Mouse (Mus musculus) layer of hippocampus, adult 8-10 months (tissue): ENCODE measurements around the gene Hecw2. TPM values are rescaled to one million over a fixed set of nuclear protein-coding genes. Genes with fewer than 3 reads are reported as not detected.

Source experiments
- DNase-seq, 2 experiments: peaks; one replicate each; pipeline ENCODE4 v3.0.0; 2022; ENCODE audit warnings: low spot score in 2 of 2
- total RNA-seq, 4 experiments: library from RNA; stranded (reverse); gene quantifications; 2 replicates each; pipeline ENCODE4 v1.2.4; 2022

Hecw2 gene
- total RNA-seq, 4 experiments from 2014 or later: 25.0 to 35.1 (median 26.9) TPM

DNA sequence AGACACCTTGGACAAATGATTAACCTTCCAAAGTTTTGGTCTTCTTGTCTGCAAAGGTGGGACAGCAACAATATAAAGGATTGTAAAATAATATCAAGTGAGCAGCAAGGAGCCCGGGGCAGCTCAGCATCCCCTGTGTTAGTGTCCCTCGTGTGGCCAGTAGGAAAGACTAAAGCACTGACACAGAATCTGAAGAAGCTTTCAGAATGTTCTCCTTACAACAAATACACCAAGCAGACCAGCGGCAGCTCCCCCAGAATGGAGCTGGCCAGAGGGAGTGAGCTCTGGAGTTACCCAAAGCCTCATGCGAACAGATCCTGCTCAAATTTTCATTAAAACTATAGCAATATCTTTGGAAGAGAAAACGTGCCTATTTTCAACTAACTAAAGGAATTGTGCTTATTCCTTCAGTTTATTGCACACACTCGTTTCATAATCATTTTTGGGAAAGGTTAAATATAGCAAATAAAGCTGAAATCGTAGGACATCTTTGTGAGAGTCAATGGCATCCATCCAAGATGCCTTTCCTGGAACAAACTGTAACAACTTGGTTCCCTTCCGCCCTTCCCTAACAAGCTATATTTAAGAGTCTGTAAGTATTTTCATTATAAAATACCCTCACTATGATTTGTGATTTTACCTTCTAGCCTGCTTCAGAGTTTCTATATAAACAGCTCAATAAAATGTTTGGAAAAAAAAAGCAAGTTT, 208.6 kb downstream of the Hecw2 start:
- DNase-seq: no peak

GRCm38 (mm10) chr1:53978514-53978831, 216.5 kb downstream of the Hecw2 start:
- DNase-seq: no peak

DNA sequence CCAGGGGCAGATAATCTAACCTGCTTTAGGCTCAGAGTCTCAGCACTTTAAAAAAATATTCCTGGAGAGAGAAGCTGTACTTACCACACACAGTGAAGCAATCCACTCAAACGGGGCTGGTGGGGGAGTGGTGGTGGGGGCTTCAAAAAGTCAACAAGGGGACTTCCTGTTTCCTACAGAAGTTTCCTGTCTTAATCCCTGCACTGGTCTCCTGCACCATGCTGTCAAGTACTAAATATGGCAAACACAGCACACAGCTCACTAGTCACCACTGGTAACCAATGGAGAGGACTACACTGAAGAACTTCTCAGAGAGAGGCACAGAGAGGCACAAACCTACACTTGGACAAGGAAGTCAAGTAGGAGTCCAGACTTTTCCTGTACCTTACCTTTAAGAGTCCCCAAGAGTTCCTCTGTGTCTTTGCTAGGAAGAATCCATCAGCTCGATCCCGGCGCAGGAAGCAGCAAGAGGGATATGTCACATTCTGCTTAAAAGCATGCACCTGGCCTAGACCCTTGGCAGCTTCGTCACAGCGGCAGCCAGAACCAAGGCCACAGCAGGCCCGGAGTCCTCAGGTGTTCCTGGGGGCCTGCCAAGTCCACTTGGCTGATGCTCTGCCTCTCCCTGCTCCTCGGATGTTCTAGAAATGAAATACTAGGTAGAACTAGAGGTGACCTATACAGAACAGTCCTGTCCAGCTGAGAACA, 217.0 kb downstream of the Hecw2 start:
- no peak for DNase-seq

DNA sequence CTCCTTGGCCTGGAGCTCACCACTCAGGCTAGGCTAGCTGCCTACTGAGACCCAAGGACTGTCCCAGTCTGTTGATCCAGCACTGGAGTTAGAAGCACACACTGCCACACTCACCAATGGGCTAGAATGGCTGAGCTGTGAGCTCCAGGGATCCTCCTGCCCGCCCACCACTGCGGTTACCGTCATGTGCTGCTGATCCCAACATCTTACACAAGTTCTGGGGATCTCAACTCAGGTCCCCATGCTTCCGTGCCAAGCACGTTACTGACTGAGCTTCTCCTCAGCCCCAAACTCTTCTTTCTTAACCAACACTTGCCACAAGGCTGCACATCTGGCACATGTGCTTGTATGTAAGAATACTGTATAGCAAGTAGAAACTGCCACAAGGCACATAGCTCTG, 218.2 kb downstream of the Hecw2 start:
- DNase-seq: no peak

DNA sequence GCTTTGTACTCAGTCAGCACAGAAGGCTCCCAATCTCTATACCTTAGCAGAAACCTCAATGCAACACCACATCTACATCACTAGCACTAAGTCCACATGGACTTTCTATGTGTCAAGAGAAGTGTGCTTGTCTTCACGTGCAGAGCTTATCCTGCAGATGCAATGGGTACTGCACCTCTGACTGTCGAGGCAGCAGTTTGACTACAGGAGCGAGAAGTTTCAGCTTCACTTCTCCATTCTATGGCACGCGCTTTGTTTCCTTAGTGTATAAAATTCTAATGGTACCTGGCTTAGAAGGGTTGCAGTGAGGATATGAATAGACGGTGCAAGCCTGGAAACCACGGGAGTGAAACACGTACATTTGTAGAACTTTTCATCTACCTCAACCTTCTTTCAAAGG, 218.9 kb downstream of the Hecw2 start:
- DNase-seq: no peak

DNA sequence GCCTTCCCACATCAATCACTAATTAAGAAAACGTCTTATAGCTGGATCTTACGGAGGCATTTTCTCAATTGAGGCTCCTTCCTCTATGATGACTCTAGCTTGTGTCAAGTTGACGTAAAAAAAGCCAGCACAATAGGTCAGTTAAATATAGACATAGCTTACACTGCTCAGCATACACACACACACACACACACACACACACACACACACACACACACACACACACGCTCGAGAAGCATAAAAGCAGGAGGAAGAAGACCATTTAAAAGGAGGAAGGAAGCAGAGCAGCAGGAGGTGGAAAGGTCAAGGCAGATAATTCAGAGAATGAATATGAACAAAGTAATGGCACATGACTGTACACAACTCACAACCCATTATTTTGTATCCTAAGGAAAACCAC, 220.0 kb downstream of the Hecw2 start:
- DNase-seq: no peak

- DNase-seq: peak in 1 of 2 experiments; percentile 26
Observed at GRCm38 (mm10) chr1:53970326-53970977, 224.5 kb downstream of the Hecw2 start.

GRCm38 (mm10) chr1:53952395-53952794, 242.6 kb downstream of the Hecw2 start:
- DNase-seq: peak in 1 of 2 experiments; percentile 30

GRCm38 (mm10) chr1:53945815-53946214, 249.2 kb downstream of the Hecw2 start:
- no peak for DNase-seq

- DNase-seq: no peak
Observed at GRCm38 (mm10) chr1:53942468-53942867, 252.5 kb downstream of the Hecw2 start.

GRCm38 (mm10) chr1:53941528-53941927, 253.4 kb downstream of the Hecw2 start:
- DNase-seq: no peak

DNA sequence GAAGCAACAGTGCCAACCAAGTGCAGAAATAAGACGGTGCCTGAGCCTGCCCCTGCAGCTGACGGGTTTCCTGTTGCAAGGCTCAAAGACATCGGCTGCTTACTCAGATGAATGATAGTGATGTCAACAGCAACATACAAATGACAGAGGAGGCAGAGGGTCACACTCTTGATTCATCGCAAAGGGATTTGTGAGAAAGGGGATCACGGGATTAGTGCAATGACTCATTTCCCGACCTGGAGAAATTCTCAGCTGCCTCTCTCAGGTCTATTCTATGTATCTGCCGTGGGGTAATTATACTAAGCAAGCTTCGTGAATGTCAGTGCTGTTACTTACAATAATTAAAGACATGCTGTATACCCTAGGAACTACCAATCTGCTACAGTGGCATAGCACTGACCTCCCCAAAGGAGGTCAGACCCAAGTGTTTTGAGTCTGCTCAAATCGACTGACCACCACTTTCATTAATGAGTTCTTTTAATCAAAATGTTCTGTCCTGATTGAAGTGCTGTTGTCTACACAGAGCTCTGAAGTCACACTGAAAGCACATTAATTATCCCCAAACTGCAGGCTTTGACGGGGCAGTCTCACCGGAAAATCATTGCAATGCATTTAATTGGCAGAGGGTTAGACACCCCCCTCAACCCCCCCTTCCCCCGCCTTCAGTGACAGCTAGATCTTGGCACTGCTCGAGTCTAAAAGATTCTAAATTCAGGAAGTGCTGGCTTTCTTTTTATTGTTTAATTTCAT, 254.5 kb downstream of the Hecw2 start:
- DNase-seq: no peak

DNA sequence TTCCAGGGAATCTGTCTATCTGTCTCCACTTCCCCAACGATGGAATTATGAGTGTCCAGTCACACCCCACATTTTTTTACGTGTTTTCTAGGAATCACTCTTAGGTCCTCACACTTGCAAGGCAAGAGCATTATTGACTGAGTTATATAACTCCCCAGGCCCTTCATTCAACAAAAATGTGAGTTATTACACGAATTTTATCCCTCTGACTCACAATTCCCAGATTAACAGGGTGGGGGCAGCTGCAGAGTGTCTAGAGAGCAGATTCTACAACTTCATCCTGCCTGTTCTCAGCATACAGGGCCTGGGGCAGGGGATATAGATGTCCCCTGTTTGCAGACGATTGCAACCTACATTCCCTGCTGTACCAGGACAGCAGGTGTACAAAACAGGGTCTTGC, 255.7 kb downstream of the Hecw2 start:
- no peak for DNase-seq

DNA sequence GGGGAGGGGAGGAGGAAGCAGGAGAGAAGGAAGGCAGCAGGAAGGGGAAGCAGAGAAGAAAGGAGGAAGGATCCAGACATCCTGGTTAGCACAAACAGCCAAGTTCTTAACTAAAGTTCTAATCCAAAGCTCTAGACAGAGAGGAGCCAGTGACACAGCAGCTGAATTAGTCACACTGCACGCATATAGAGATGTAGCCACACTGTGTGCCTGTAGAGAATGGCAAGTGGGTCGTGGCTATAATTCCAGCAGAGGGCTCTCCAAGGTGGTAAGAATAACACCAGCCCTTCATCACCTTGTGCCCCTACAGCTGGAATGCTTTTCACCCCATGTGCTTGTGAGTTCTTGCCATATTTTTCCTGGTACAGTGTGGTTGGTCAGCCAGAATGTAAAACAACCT, 261.7 kb downstream of the Hecw2 start:
- DNase-seq: no peak

GRCm38 (mm10) chr1:53931314-53931713, 263.7 kb downstream of the Hecw2 start:
- no peak for DNase-seq

DNA sequence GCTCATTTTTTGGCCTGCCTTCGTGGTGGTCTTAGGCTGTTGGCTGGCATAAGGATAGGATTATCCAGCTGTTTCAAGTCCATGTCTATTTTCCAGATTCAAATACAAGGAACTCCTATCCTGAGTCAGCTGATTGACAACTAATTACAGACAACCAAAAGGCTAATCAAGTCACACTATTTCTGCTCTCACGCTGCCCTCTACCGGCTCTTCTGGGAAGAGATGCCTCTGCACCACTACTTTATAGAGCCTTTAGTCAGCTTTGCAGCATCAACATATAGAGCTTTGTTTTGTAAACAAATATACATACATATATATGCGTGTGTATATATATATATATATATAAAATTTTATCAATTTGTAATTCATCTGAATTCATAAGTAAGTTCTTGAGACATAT, 267.4 kb downstream of the Hecw2 start:
- peak in 1 of 2 experiments; percentile 28 for DNase-seq

GRCm38 (mm10) chr1:53925149-53925901, 269.6 kb downstream of the Hecw2 start:
- DNase-seq: no peak

- DNase-seq: no peak
Observed at GRCm38 (mm10) chr1:53911848-53912247, 283.1 kb downstream of the Hecw2 start.

DNA sequence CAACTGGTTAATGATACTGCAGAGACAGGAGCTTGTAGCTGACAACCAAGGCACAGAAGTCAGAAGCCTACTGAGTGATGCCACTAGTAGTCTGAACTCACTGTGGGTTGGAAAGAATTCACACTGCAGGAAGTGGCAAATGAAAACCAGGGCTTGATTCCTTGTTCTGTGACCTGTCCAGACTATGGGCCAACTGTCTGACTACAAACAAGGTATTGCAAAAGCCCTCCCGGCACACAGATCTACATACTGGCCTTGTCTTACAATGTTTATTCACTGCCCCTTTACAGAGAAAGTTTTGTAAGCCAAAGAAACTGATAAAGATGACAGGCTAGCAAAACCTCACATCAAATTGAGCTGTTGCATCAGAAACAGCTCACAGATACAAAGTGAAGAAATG, 284.7 kb downstream of the Hecw2 start:
- no peak for DNase-seq

DNA sequence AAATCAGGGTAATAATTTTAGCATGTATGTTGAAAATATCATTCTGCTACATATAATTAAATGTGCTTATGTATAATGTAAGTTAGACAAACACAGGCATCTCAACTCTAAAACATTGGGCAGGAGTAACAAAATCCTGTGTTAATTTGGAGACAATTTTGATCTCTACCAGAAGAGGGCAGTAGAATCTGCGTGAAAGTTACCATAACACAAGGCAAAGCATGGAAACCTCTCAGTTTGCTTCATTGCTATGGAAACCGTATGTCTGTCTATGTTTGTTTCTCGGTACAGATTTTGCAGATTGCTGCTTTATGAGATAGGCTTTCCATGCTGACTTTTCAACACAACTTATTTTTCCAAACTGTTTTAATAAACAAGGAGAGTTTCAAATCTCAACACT, 285.9 kb downstream of the Hecw2 start:
- DNase-seq: no peak

GRCm38 (mm10) chr1:53906175-53906574, 288.8 kb downstream of the Hecw2 start:
- DNase-seq: no peak
